Mouse (Mus musculus) CD4-positive, CD25-positive, alpha-beta regulatory T cell, adult 2 months (primary cell): Measurements from ENCODE around the gene Kat7.

Experiments
- DNase-seq: peaks from one replicate; pipeline ENCODE4 v3.0.0-alpha.2; 2012; ENCODE audit warnings: low read depth, low spot score

Gene Kat7

DNA sequence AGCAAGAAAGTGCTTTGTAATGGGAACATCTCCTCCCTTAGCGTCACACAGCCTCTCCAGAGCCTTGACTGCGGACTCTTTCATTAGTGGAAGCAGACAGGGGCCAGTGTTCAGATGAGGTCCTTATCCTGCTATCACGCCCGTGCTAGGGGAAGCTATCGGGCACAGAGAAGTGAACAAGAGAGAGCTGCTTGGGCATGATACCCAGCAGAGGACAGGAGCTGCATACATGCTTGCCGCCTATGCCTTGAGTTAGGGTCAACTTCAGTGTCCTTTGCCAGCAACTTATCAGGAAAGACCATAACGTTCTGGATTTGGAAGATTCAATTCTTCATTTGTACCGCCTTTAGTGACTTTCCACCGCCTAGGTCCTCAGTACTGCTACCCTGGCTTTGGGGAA lies 23.8 kb upstream of the Kat7 start:
- DNase-seq, result no peak

DNA sequence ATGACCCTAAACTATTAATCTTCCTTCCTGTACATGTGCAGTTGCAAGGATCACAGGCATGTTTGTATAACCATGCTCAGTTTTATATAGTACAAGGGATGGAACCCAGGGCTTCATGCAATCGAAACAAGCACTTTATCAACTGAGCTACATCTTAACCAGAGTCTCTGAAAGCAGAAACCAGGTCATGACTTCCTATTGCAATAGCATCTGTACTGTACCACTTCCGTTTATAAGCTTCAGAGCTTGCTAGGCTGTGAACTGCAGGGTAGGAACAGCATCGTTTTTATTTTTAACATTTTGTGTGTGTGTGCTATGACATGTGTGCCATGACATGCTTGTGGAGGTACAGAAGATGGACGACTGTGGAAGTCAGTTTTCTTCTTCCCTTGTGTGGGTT lies 23.2 kb upstream of the Kat7 start:
- DNase-seq, result peak; percentile 66

DNA sequence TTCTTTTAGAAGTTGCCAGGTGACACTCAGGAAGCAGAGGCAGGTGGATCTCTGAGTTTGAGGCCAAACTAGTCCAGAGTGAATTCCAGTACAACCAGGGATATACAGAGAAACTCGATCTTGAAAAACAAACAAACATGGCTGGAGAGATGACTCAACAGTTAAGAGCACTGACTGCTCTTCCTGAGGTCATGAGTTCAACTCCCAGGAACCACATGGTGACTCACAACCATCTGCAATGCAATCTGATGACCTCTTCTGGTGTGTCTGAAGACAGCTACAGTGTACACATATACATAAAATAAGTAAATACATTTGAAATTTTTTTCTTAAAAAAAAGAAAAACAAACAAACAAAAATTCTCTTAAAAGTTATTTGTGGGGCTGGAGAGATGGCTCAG lies 20.6 kb upstream of the Kat7 start:
- no peak for DNase-seq

DNA sequence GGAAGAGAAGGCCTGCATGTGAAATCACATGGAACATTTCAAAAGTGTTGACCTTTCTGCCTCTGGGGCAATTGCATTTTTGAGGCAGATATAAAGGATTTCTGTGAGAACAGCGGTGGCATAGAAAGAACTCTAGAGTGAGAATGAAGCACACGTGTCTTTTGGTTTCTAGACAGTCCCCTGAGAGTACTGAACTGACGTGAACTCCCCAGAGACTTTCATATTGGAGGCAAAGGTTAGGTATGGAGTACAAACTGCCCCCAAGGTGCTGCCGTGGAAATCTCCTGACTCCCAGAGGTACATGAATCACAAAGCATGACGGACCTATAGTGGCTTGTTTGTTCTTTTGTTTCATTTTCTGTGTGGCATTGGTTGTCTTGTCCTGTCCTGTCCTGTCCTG lies 18.6 kb upstream of the Kat7 start:
- no peak for DNase-seq

DNA sequence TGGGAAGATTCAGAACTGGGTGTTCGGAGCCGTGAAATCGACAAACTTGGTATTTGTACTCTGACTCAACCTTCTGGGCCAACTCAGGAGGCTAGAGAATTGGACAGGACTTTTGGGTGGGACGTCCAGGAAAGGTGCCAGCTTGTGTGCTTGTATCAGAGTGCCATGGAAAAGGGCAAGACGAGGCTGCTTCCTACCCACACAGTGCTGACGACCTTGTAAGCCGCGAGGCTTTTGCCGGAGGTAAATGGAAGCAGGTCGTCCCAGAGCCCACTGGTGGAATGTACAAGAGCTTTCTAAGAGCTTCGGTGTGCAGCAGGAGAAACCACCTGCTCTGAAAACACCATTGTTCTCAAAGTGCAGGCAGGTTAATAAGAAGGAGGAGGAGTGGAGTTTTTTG lies 16.2 kb upstream of the Kat7 start:
- no peak for DNase-seq

DNA sequence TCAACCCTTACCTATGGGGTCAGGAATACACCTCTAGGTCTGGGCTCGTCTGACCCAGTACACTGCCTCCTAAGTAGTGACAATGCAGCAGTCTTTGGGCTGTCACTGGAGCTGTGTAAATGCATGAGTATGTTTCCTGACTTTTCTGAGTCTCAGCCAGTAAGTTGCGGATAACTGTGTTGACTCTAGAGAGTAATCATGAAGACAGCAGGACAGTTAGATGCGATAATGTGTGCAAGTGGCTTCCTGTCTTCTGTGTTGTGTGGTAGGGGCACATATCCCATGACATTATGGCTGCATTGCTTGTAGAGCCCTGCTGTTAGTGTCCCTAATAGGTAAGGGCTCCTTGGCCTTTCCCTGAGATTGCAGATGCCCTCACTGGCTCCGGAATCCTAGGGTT lies 15.8 kb upstream of the Kat7 start:
- no peak for DNase-seq

DNA sequence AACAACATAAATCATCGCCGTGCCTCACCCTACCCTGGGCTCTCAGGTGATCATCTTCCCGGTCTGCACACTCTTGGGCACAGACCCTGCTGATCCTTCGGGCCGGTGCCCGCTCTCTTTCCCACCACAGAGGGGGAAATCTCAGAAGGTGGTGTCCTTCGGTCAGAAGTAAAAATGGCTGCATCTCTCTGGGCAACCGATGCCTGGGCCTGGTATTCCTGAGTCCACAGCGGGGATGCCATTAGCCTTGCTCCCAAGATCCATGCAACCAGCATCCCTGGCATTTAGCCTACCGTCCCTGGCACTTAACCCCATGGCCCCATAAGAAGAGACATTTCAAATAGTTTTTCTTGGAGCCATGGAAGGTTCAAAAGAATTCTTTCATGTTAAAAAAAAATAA lies 14.1 kb upstream of the Kat7 start:
- DNase-seq, result no peak

DNA sequence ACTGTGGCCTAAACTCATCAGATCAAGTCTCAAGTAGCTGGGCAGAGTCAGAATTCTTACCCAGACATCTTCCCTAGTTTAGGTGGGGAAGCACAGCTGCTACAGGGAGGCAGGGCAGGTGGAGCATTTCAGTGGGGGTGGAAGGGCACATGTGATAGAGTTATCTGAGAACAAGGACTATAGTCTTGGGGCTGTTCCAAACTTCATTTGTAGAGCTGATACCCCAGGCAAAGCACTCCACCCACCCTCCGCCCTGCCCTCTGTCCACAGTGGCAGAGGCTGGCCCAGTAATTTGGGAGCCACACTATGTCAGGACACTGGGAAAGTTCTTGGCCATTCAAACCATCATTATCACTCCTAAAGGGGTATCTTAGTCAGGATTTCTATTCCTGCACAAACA lies 10.0 kb upstream of the Kat7 start:
- DNase-seq, result no peak

DNA sequence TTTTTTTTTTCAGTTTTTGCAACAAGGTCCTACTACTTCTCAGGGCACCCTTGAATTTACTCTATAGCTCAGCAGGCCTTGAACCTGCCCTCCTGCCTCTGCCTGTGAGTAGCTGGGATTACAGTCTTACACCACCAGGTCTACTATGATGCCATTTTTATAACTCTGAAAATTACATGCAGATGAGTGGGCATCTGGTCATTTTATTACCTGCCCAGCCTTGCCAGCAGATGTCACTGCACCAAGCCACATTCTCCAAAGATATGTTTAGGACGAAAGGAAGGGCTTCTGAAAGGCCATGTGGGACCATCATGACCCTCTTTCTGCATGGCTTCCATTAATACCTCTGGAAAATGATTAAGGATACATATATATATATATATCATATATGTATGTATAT lies 9.5 kb upstream of the Kat7 start:
- no peak for DNase-seq

DNA sequence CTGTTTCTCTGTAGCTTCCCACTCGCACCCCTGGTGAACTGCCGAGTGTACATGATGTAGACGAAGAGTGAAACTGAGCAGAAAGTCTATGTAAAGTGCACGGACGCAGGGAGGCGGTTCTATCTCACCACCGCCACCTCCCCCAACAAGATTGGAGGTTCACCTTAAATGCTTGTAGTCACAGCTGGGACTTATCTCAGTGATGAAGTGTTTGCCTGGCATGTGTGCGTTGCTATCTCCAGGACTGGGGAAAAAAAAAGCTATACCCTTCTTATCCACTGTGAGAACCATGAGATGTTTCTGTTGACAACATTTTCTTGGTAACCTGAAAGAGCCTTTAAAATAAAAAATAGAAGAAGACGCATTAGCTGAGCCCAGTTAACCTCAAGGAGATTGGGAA lies 8.1 kb upstream of the Kat7 start:
- no peak for DNase-seq

DNA sequence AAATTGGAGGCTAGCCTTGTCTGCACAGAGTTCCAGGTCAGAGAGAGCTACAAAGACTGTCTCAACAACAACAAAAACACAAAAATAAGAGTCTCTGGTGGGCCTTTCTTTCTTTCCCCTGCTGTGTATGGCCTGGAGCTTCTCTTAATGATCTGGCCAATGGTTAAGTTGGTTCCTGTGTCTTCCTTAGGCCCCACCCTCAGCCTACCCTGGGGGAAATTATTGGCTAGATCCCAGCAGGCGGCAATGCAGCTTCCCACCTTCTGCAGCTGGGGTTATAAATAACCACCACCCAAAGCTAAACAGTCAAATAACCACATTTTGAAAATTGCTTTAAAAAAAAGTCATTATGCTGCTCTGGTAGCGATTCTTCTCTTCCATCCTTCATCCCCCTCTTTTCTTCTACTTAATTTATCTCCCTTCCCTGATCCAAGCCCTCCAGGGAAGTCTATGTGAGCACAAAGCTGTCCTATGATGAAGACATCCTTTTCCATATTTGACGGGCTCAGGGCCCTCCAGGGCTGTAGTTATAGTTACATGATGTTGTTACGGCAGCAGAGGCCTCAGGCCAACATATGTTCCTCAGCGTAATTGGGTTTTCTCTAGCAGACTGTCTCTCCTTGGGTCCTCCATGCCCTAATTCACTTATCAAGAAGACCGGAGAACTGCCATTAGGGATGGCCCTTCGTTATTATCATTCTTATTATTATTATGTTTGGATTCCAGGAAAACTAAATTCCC lies 5.3 kb upstream of the Kat7 start:
- DNase-seq, result no peak

DNA sequence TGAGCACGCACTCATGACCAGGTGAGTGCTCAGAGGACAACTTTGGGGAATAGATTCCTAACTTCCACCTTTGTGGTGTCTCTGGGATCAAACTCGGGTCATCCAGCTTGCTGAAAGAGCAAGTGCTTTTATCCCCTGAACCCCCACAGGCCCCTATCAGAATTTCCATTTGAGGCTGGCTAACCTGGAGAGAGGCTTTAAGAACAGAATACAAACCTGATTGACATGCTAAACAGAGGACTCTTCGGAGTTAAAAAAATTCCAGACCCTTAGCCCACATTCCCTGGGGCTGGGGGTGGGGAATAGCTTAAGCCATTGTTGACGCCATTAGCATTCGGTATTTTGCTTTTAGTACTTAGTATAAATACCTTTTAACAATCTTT lies 1.4 kb upstream of the Kat7 start:
- DNase-seq, result no peak

DNA sequence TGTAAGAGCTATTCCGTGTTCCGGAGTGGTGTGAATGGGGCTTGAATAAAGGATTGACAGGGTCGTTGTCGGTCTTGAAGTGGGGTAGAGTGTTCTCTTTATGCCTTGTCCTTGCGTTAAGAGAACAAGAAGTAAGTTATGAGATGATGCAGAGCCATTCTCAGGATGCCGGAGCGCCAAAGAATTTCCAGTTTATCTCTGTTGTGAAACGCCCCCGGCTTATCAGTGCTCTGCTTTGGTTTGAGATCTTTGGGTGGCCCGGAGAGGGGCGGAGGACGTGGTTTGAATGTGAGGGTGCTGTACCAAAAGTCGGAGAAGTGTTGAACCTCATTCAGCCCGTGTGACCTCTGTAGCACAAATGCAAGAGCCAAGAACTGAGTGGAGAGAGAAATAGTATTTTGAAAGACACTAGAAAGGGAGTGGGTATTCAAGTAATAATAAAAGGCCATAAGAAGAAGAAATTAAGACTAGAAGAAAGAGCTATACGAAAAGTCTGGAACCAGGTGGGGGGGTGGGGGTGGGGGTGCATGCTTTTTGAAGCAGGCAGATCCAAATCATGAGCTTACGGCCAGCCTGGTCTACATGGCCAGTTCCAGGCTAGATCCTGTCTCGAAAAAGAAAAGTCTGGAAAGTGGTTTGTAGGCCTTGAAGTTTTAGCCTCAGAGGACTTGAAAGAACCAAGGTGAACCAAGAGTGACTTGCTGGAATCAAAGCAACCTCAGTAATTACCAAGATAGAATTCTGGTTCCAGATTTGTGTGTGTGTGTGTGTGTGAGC lies 790 bp upstream of the Kat7 start:
- DNase-seq, result peak; percentile 46

DNA sequence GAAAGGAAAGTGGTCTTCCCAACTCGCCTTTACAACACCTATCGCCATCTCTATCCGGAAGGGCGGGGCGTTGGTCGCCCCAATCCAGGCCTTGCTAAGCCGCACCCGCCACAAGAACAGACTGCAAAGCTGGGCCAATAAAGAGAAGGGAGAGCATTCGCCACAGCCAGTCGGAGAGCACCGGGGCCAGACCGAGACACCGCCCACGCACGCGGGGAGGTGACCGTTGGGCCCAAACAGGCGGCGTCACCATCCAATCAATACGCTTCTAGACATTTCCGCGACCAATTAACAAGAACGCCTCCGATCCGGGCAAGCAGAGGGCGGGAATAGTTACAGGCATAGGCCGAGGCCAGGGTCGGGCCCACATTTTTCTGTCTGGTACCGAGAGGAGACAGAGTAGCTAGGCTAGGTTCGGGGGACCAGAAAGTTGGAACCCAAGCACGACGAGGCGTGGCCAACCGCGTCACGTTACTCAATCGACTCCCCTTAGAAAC lies 488 bp downstream of the Kat7 start:
- DNase-seq, result peak; percentile 98

DNA sequence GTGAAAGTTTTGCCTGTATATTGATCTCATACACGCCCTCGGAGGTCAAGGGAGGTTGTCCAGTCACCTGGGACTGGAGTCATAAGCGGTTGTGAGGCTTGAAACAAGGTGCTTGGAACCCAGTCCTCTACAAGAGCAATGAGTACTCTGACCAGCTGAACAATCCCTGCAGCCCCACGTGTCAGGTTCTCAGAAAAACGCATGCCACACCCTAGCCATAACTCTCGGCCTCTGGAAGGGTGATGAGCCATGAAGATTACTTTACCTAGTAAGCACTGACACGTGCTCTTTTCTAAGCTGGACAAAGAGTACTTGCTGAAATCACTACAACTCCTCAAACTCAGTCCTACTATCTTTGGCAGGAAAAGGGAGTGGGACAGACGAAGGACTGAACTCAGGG lies 2.5 kb downstream of the Kat7 start:
- no peak for DNase-seq

DNA sequence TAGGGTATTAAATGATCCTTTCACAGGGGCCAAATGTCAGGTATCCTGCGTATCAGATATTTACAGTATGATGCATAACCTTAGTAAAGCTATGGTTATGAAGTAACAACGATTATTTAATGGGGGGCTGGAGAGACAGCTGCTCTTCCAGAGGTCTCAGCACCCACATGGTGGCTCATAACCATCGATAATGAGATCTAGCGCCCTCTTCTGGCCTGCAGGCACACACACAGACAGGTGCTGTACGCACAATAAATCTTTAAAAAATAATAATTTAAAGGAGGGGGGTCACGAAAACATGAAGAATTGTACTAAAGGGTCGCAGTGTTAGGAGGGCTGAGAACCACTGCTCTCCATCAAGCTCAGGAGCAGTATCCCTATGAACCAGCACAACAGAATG lies 4.4 kb downstream of the Kat7 start:
- DNase-seq, result peak; percentile 56

DNA sequence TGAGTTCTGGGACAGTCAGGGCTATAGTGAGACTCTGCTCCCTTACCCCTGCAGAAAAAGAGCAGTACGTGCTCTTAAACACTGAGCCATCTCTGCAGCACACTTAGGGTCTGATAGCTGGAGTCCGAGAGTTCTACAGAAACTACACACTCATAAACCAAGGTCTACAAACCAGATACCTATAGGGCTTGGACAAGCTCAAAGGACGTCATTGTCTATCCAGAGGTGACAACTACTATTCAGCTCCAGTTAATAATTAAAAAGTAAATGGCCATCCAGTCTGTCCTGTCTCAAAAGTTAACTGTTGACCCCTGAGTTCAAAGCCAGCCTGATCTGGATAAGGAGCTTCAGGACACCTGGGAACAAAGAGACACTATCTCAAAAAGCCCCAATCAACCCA lies 8.3 kb downstream of the Kat7 start:
- no peak for DNase-seq

DNA sequence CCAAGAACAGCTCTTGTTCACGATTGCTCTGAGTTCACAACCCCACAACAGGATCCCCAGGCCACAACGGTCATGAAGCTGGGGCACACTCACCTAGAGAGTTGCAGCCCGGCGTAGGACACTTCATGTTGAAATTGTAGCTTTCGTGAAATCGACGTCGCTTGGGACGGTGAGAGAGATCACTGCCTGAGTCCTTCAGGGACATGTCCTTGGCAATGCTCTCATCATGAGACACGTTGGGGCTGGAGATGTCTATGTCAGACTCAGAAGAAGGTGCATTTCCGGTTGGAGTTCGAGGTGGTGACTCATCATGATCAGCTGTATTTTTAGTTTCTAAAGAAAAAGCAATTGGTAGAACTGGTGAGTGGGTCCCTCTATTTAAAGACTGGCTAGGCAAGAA lies 10.2 kb downstream of the Kat7 start:
- DNase-seq, result no peak

DNA sequence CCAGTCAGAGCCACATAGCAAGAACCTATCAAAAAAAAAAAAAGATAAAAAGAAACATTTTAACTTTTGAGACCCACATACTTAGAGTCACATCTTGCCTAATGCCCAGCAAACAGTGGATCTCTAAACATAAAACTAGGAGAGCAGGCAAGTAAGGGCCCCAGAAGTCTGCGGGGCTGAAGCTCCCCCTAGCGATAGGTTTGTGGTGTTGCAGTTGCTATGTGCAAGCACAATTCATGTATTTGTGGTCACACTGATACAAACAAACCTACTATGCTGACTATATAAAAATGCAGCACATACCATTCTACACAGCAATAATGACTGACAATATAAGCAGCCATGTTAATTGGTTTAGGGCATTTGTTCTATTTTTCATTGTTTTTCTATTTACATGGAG lies 11.9 kb downstream of the Kat7 start:
- DNase-seq, result peak; percentile 72

DNA sequence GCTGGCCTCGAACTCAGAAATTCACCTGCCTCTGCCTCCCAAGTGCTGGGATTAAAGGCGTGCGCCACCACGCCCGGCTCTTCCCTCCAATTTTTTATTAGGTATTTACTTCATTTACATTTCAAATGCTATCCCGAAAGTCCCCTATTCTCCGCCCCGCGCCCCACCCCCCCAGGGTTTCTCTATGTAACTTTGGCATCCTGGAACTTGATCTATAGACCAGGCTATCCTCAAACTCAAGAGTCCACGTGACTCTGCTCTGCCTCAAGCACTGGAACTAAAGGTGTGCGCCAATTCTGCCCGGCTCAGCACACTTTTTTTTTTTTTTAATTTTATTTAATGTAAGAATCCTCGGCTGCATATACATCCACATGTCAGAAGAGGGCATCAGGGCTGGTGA lies 14.3 kb downstream of the Kat7 start:
- DNase-seq, result no peak

DNA sequence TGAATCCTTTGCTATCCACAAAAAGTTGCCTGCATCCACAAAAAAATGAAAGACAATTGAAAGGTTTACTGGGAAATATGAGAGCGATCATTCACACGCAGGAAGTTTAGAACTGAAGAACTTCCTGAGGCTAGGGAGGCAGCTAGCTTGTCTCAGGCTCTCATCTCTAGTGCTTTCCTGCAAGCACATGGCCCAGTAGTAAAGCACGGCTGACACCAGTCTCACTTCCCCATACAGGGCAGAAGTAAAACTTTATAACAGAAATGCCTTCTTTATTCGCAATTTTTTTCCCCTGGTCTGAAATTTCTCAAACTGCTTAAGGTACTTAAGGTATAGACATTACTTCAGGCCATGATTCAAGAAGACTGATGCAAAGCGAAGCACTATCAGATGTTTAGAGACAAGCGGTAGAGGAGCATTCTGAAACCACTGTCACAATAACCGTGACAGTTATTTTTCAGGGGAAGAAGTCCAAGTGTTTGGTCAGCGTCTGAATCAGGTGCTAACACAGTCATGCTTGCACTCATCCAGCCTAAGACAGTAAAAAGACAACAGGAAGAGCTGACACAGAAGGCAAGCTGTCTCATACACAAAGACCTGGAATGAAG lies 16.9 kb downstream of the Kat7 start:
- no peak for DNase-seq

DNA sequence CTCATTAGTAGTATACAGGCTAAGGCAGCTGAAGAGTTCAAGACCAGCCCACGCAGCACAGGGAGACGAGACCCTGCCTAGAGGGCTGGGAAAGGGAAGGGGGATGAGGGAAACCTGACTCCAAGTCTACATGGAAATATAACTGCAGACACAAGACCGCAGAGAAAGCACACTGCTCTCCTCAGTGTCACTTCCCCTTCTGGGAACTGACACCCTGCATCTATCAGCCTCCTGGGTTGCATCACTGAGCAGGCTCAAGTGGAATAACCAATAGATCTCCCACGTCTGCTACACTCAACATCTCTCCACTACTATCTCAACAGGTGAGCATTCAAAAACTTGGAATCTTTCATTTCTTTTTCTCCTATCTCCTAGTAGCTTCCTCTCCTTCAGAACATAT lies 18.0 kb downstream of the Kat7 start:
- DNase-seq, result no peak

DNA sequence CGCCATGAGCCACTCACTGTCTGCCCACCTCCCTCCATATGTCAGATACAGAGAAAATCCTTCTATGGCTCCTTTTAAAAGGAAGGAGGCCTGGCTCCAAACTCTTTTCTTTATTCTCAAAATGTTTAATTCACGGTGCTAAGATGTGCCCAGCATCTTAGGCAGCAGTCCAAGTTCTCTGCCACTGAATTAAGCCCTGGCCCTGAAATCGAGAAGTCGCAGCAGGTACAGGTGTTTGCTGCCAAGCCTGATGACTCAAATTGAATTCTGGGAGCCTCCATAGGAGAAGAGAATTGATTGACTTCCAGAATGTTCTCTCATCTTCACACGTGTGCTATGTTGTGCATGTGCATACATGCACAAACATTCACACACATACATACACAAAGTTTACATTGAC lies 27.7 kb downstream of the Kat7 start:
- DNase-seq, result no peak
